ENCODE assay signal across 17 mouse cellular contexts in genomic region chrX:11944574-11944973, GRCm38 (mm10).
"Had no signal": no experiment of that assay in that cellular context is flagged by ENCODE, and none has a peak within 500 bp of the region (broad histone marks: within the 10 kb centered on the region; RNA-seq: fewer than 3 reads in every experiment).

No protein-coding gene starts in this region.

- H3K4me2 ChIP-seq: lung, embryonic 14.5 days; midbrain, embryonic 12.5 days; midbrain, embryonic 15.5 days; neural tube, embryonic 13.5 days; neural tube, embryonic 15.5 days had no signal

- H3K27ac ChIP-seq: midbrain, embryonic 10.5 days; midbrain, embryonic 12.5 days; midbrain, embryonic 15.5 days; neural tube, embryonic 13.5 days; neural tube, embryonic 15.5 days had no signal

- H3K27me3 ChIP-seq: midbrain, embryonic 15.5 days had no signal

- H3K4me1 ChIP-seq: midbrain, embryonic 10.5 days had no signal

- H3K9ac ChIP-seq: lung, embryonic 14.5 days; midbrain, embryonic 12.5 days; midbrain, embryonic 15.5 days; neural tube, embryonic 13.5 days; neural tube, embryonic 15.5 days had no signal

- H3K9me3 ChIP-seq: midbrain, embryonic 10.5 days; midbrain, embryonic 12.5 days; midbrain, embryonic 15.5 days; neural tube, embryonic 13.5 days; neural tube, embryonic 15.5 days had no signal

- H3K36me3 ChIP-seq: midbrain, embryonic 10.5 days; midbrain, embryonic 12.5 days; midbrain, embryonic 15.5 days; neural tube, embryonic 13.5 days; neural tube, embryonic 15.5 days had no signal

- H3K4me3 ChIP-seq: midbrain, embryonic 10.5 days; midbrain, embryonic 12.5 days; midbrain, embryonic 15.5 days; myocyte; neural tube, embryonic 13.5 days; neural tube, embryonic 15.5 days had no signal

- DNase-seq: lung, adult 18-20 months; lung, postnatal 10 days; lung, postnatal 4 days; retina, postnatal 1 day; right cerebral cortex, postnatal 25 days; right cerebral cortex, postnatal 4 days; spleen, adult 18-20 months; thymus, adult 18-20 months; thymus, postnatal 14 days; thymus, postnatal 36 days had no signal
